Mouse (Mus musculus): ENCODE measurements around the gene Ankrd24. TPM values are rescaled to one million over a fixed set of nuclear protein-coding genes. Genes with fewer than 3 reads are reported as not detected.

Ankrd24 gene
- polyA plus RNA-seq (2014; fragmentation: Illumina TruSeq; extraction: RNeasy Lipid Tissue Mini Kit (QIAGEN cat#74804)): 2.0 TPM

GRCm38 (mm10) chr10:81628390-81628789 lies at the start of gene Ankrd24:
Ankrd24 (plus strand) TSS chr10:81628540.

GRCm38 (mm10) chr10:81600738-81601203 lies 27.6 kb upstream of the Ankrd24 start, which contains the start of gene Tle6:
Tle6 (minus strand) TSS chr10:81601073.

GRCm38 (mm10) chr10:81605974-81606751 lies 22.2 kb upstream of the Ankrd24 start, which contains the start of gene BC025920:
BC025920 (plus strand) TSS chr10:81606270.

GRCm38 (mm10) chr10:81626994-81627835 lies 1.1 kb upstream of the Ankrd24 start, which contains the start of gene Sirt6:
Sirt6 (minus strand) TSS chr10:81627797.

GRCm38 (mm10) chr10:81648803-81649775 lies 20.7 kb downstream of the Ankrd24 start, which contains the start of gene Gm10778:
Gm10778 (plus strand) TSS chr10:81649059.

Other genes starting within 250 kb of the Ankrd24 start
- not detected for gene Dohh, start 244.1 kb upstream of the Ankrd24 start, polyA plus RNA-seq (2014; fragmentation: Illumina TruSeq; extraction: RNeasy Lipid Tissue Mini Kit (QIAGEN cat#74804))
- not detected for gene Gm48551, start 244.1 kb upstream of the Ankrd24 start, polyA plus RNA-seq (2014; fragmentation: Illumina TruSeq; extraction: RNeasy Lipid Tissue Mini Kit (QIAGEN cat#74804))
- gene Gm48552, start 239.5 kb upstream of the Ankrd24 start, polyA plus RNA-seq (2014; fragmentation: Illumina TruSeq; extraction: RNeasy Lipid Tissue Mini Kit (QIAGEN cat#74804)): 0.88 TPM
- not detected for gene Smim24, start 235.5 kb upstream of the Ankrd24 start, polyA plus RNA-seq (2014; fragmentation: Illumina TruSeq; extraction: RNeasy Lipid Tissue Mini Kit (QIAGEN cat#74804))
- gene Nfic, start 172.9 kb upstream of the Ankrd24 start, polyA plus RNA-seq (2014; fragmentation: Illumina TruSeq; extraction: RNeasy Lipid Tissue Mini Kit (QIAGEN cat#74804)): 14.2 TPM
- not detected for gene Celf5, start 145.8 kb upstream of the Ankrd24 start, polyA plus RNA-seq (2014; fragmentation: Illumina TruSeq; extraction: RNeasy Lipid Tissue Mini Kit (QIAGEN cat#74804))
- gene Ncln, start 132.1 kb upstream of the Ankrd24 start, polyA plus RNA-seq (2014; fragmentation: Illumina TruSeq; extraction: RNeasy Lipid Tissue Mini Kit (QIAGEN cat#74804)): not detected
- not detected for gene S1pr4, start 128.4 kb upstream of the Ankrd24 start, polyA plus RNA-seq (2014; fragmentation: Illumina TruSeq; extraction: RNeasy Lipid Tissue Mini Kit (QIAGEN cat#74804))
- gene Gna15, start 104.3 kb upstream of the Ankrd24 start, polyA plus RNA-seq (2014; fragmentation: Illumina TruSeq; extraction: RNeasy Lipid Tissue Mini Kit (QIAGEN cat#74804)): not detected
- 1.7 TPM for gene Gna11, start 83.3 kb upstream of the Ankrd24 start, polyA plus RNA-seq (2014; fragmentation: Illumina TruSeq; extraction: RNeasy Lipid Tissue Mini Kit (QIAGEN cat#74804))
- gene Aes, start 69.1 kb upstream of the Ankrd24 start, polyA plus RNA-seq (2014; fragmentation: Illumina TruSeq; extraction: RNeasy Lipid Tissue Mini Kit (QIAGEN cat#74804)): 10.1 TPM
- 3.3 TPM for gene Tle2, start 54.0 kb upstream of the Ankrd24 start, polyA plus RNA-seq (2014; fragmentation: Illumina TruSeq; extraction: RNeasy Lipid Tissue Mini Kit (QIAGEN cat#74804))
- gene Tle6, start 27.5 kb upstream of the Ankrd24 start, polyA plus RNA-seq (2014; fragmentation: Illumina TruSeq; extraction: RNeasy Lipid Tissue Mini Kit (QIAGEN cat#74804)): 9.7 TPM
- 0.77 TPM for gene BC025920, start 22.3 kb upstream of the Ankrd24 start, polyA plus RNA-seq (2014; fragmentation: Illumina TruSeq; extraction: RNeasy Lipid Tissue Mini Kit (QIAGEN cat#74804))
- gene Sirt6, start 743 bp upstream of the Ankrd24 start, polyA plus RNA-seq (2014; fragmentation: Illumina TruSeq; extraction: RNeasy Lipid Tissue Mini Kit (QIAGEN cat#74804)): not detected
- gene Gm10778, start 20.5 kb downstream of the Ankrd24 start, polyA plus RNA-seq (2014; fragmentation: Illumina TruSeq; extraction: RNeasy Lipid Tissue Mini Kit (QIAGEN cat#74804)): 24.8 TPM
- gene Zfp433, start 76.3 kb downstream of the Ankrd24 start, polyA plus RNA-seq (2014; fragmentation: Illumina TruSeq; extraction: RNeasy Lipid Tissue Mini Kit (QIAGEN cat#74804)): 52.7 TPM
- 50.3 TPM for gene Gm3055, start 142.6 kb downstream of the Ankrd24 start, polyA plus RNA-seq (2014; fragmentation: Illumina TruSeq; extraction: RNeasy Lipid Tissue Mini Kit (QIAGEN cat#74804))
- 8.1 TPM for gene Gm4767, start 183.6 kb downstream of the Ankrd24 start, polyA plus RNA-seq (2014; fragmentation: Illumina TruSeq; extraction: RNeasy Lipid Tissue Mini Kit (QIAGEN cat#74804))
- 29.2 TPM for gene Gm32687, start 235.4 kb downstream of the Ankrd24 start, polyA plus RNA-seq (2014; fragmentation: Illumina TruSeq; extraction: RNeasy Lipid Tissue Mini Kit (QIAGEN cat#74804))

Measured in ovary, adult 10 weeks (tissue).